Mouse (Mus musculus) liver, embryonic 12.5 days (tissue): ENCODE results near the gene Hdgf. TPM values are rescaled to one million over a fixed set of nuclear protein-coding genes. Genes with fewer than 3 reads are reported as not detected.
A peak's percentile ranks its signal among the peaks of the same experiment; 100 is the strongest.
"Not testable (repeated sequence)": the region's sequence is repeated elsewhere in the genome, so short reads cannot be mapped to it uniquely, and the experiment has no call there.

Experiments
- ATAC-seq: fragments of 200-750 bp; cut with Nextera tagmentation; 2 replicates; pipeline ENCODE4 v1.8.0; 2017; ENCODE audit warnings: moderate number of reproducible peaks, mild to moderate bottlenecking, moderate library complexity
- H3K27ac ChIP-seq: fragments of 300-500 bp; sonication (generic); 2 replicates; pipeline ENCODE4 v1.5.1; 2016; ENCODE audit warnings: mild to moderate bottlenecking
- H3K27me3 ChIP-seq: fragments of 300-500 bp; sonication (generic); replicated peaks from 2 replicates; pipeline ENCODE4 v1.6.1; 2016; ENCODE audit warnings: mild to moderate bottlenecking, moderate library complexity
- H3K36me3 ChIP-seq: fragments of 300-500 bp; sonication (generic); 2 replicates; pipeline ENCODE4 v1.6.1; 2016; ENCODE audit warnings: mild to moderate bottlenecking, moderate library complexity
- H3K4me1 ChIP-seq: fragments of 300-500 bp; sonication (generic); 2 replicates; pipeline ENCODE4 v1.6.1; 2016
- H3K4me2 ChIP-seq: fragments of 300-500 bp; sonication (generic); 2 replicates; pipeline ENCODE4 v1.6.1; 2016; ENCODE audit warnings: mild to moderate bottlenecking, moderate library complexity
- H3K4me3 ChIP-seq: fragments of 300-500 bp; sonication (generic); 2 replicates; pipeline ENCODE4 v1.5.1; 2016; ENCODE audit warnings: mild to moderate bottlenecking, moderate library complexity
- H3K9ac ChIP-seq: fragments of 300-500 bp; sonication (generic); 2 replicates; pipeline ENCODE4 v1.6.1; 2016; ENCODE audit warnings: mild to moderate bottlenecking, moderate library complexity
- H3K9me3 ChIP-seq: fragments of 300-500 bp; sonication (generic); replicated peaks from 2 replicates; pipeline ENCODE4 v1.6.1; 2016; ENCODE audit warnings: mild to moderate bottlenecking, moderate library complexity
- WGBS: fragments of 180-500 bp; shearing (Covaris S2); methylation state at CpG from one replicate; pipeline ENCODE4 v1.1.7; 2016; ENCODE audit not compliant: insufficient replicate concordance; 5-methylcytosine and 5-hydroxymethylcytosine counted together
- polyA plus RNA-seq: library from polyadenylated mRNA; unstranded; fragments of >200 nt; fragmentation: Nextera tagmentation; extraction: Ambion mirVana; gene quantifications from 2 replicates; pipeline ENCODE4 v1.2.1, GENCODE M21; 2016

The Hdgf gene
- polyA plus RNA-seq, 1 experiment from 2014 or later: 400 TPM

DNA sequence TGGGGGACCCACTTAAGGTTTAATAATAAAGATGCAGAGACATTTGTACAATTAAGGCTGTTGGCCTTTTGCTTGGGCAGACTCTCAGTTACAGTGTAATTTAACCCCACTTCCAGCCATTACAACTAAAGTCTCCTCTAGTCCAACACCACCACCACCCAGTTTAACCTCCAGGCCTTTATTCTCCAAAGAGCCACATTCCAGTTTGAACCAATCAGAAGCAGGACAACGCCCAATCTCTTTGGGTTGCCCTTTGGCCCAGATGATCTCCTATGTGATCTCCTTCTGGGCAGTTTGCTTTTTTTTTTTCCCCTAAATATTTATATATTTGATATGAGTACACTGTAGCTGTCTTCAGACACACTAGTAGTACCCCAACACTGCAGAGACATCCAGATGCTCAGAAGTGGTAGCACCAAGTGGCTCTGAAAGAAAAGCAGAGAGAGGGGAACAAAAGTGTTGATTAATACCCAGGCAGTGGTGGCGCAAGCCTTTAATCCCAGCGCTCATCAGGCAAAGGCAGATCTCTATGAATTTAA lies 12.7 kb upstream of the Hdgf start:
- 0 out of 2 replicates have a peak overlapping the region, but pooled peaks have one; percentile 3 for H3K9ac ChIP-seq
- peak overlapping the region; percentile 52 for H3K27ac ChIP-seq
- peak; percentile 63 for ATAC-seq
- 74% methylated on average over 3 of the region's 3 CpGs for WGBS
- no peaks in the 10 kb centered on the region for H3K27me3 ChIP-seq
- no peaks in the 10 kb centered on the region for H3K36me3 ChIP-seq
- 0 out of 2 replicates have a peak, but pooled peaks cover under 1% of the 10 kb centered on the region for H3K9me3 ChIP-seq
- H3K4me3 ChIP-seq: no peak overlapping the region
- H3K4me1 ChIP-seq: peaks cover 16% of the 10 kb centered on the region
- H3K4me2 ChIP-seq: no peak overlapping the region

DNA sequence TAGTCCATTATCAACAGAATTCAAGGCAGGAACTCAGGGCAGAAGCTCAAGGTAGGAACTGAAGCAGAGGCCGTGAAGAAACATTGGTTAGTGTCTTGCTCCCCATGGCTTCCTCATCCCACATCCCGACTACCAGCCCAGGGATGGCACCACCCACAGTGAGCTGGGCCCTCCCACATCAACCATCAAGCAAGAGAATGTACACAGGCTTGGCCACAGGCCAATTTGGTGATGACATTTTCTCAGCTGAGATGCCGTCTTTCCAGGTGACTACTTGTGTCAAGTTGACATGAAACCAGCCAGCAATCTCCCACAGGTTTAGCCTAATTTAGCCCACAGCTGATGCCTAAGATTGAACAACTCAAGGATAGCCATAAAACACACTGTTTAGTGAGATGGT lies 6.9 kb upstream of the Hdgf start:
- ATAC-seq: no peak

DNA sequence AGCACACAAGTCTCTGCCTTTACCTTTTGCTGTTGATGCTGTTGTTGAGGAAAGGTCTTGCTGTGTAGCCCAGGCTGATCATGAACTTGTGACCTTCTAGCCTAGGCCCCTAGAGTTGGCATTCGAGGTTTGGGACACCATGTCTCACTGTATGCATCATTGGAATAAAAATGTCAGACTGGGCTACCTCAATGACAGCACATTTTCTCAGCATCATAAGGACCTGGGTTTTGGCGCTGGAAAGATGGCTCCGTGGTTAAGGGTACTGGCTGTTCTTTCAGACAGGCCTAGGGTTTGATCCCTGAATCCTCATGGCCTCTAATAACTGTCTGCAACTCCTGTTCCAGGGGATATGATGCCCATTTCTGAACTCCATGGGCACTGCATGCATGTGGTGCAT lies 6.3 kb upstream of the Hdgf start:
- WGBS: 86% methylated on average over 3 of the region's 3 CpGs
- no peak overlapping the region for H3K4me3 ChIP-seq
- H3K9me3 ChIP-seq: no peaks in the 10 kb centered on the region
- no peak for ATAC-seq
- no peak overlapping the region for H3K9ac ChIP-seq
- peak overlapping the region; percentile 72 for H3K4me2 ChIP-seq
- peaks cover 49% of the 10 kb centered on the region for H3K4me1 ChIP-seq
- no peaks in the 10 kb centered on the region for H3K27me3 ChIP-seq
- H3K36me3 ChIP-seq: no peaks in the 10 kb centered on the region
- peak overlapping the region; percentile 98 for H3K27ac ChIP-seq

More for the DNA sequence above, 6.9 kb upstream of the Hdgf start:
- Histone ChIP-seq H3K9ac (no peak overlapping the region), H3K4me2 (peak overlapping the region; percentile 72; the same call in 1 of the 2 replicates), H3K36me3 (no peaks in the 10 kb centered on the region), H3K4me3 (no peak overlapping the region), H3K27ac (peak overlapping the region; percentile 31; the same call in 1 of the 2 replicates), H3K4me1 (peaks cover 47% of the 10 kb centered on the region), H3K9me3 (no peaks in the 10 kb centered on the region), H3K27me3 (no peaks in the 10 kb centered on the region)
- WGBS: 76% methylated on average over 3 of the region's 3 CpGs

DNA sequence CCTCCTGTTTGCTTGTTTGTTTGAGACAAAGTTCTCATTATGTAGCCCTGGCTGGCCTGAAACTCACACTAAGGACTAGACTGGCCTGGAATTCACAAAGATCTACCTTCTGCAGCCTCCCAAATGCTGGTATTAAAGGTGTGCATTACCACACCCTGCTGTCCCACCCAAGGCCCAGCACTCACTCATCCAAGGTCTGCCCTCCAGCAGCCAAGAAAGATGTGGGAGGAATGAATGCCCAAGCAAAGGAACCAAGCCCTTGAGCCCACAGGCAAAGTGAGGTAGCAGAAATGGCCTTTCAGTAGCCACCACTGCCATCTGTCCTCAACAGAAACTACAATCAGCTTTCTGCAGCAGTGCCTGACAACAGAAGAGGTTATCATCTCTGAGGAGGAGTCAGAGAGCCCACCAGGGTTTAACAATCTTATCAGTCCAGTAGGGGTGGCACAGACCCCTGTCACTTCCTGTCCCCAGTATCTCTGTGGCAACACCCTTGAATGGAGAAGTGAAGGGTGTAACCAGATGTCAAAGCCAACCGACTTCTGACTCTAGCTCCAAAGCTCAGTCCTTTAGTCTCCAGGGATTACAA lies 5.0 kb upstream of the Hdgf start:
- WGBS: 4% methylated on average over 1 of the region's 1 CpGs
- Histone ChIP-seq H3K27me3 (no peaks in the 10 kb centered on the region), H3K4me2 (peak overlapping the region; percentile 72), H3K9ac (peak overlapping the region; percentile 72), H3K36me3 (no peaks in the 10 kb centered on the region), H3K4me3 (peak overlapping the region; percentile 47), H3K4me1 (peaks cover 60% of the 10 kb centered on the region), H3K27ac (peak overlapping the region; percentile 98), H3K9me3 (no peaks in the 10 kb centered on the region)
- peak; percentile 85 for ATAC-seq

DNA sequence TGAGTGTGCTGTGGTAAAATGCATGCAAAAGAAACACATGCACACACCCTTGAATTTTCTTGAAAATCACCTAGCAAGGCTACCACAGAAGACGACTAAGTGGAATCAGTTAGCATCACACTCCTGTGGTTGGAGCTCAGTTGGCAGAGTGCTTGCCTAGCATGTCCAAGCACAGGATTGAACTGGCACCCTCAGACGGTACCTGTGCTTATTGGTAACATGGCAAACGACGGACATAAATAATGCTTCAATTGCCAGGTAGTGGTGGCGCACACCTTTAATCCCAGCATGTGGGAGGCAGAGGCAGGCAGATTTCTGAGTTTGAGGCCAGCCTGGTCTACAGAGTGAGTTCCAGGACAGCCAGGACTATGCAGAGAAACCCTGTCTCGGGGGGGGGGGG lies 4.2 kb upstream of the Hdgf start:
- WGBS: 48% methylated on average over 6 of the region's 6 CpGs
- ATAC-seq, H3K9me3 ChIP-seq, H3K27me3 ChIP-seq, H3K36me3 ChIP-seq: not testable (repeated sequence)
- H3K27ac ChIP-seq: peak overlapping the region; percentile 98
- H3K9ac ChIP-seq: peak overlapping the region; percentile 72
- H3K4me2 ChIP-seq: peak overlapping the region; percentile 72
- peak overlapping the region; percentile 47 for H3K4me3 ChIP-seq
- H3K4me1 ChIP-seq: peaks cover 60% of the 10 kb centered on the region

DNA sequence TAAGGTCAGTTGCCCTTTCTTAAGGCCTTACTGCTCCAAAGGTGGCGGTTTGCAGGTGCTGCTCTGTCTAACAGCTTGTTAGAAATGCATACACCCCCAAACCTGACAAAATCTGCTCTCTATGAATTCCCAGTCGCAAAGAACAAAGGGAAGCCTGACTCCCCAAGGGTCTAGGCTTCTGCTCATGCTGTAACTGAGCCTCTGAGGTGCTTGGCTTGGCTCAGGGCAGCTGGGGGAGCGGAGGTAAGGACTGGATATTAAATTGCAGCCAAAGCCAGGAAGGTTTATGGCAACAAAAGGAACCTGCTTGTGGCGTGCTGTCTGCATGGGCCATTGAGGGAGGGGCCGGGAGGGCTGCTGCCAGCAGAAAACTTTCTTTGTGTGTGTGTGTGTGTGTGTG lies 2.3 kb upstream of the Hdgf start:
- no peaks in the 10 kb centered on the region for H3K9me3 ChIP-seq
- peak overlapping the region; percentile 73 for H3K27ac ChIP-seq
- no peak overlapping the region for H3K4me3 ChIP-seq
- H3K9ac ChIP-seq: peak overlapping the region; percentile 48; the same call in 1 of the 2 replicates
- no peak overlapping the region for H3K4me2 ChIP-seq
- WGBS: 62% methylated on average over 5 of the region's 5 CpGs
- no peaks in the 10 kb centered on the region for H3K27me3 ChIP-seq
- peaks cover 71% of the 10 kb centered on the region for H3K4me1 ChIP-seq
- H3K36me3 ChIP-seq: 0 out of 2 replicates have a peak, but pooled peaks cover 6% of the 10 kb centered on the region
- no peak for ATAC-seq

DNA sequence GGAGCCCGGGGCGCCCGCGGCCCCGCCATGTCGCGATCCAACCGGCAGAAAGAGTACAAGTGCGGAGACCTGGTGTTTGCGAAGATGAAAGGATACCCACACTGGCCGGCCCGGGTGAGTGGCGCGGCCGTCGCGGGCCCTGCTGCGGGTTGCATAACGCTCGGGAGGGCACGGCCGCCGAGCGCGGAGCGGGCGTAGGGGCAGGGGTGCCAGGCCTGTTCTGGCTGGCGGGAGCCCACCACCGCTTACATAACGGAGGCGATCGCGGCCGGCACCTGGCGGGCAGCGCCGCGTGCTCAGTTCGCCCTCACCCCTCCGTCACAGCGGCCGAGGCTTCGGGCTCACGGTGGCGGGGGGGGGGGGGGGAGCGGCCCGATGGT lies 470 bp downstream of the Hdgf start:
- H3K27me3 ChIP-seq: no peaks in the 10 kb centered on the region
- ATAC-seq: no peak
- under 1% methylated on average over 32 of the region's 47 CpGs for WGBS
- peak overlapping the region; percentile 84 for H3K4me2 ChIP-seq
- H3K9me3 ChIP-seq: no peaks in the 10 kb centered on the region
- H3K36me3 ChIP-seq: peaks cover 24% of the 10 kb centered on the region
- H3K4me1 ChIP-seq: peaks cover 72% of the 10 kb centered on the region
- peak overlapping the region; percentile 100 for H3K9ac ChIP-seq
- peak overlapping the region; percentile 97 for H3K4me3 ChIP-seq
- peak overlapping the region; percentile 97 for H3K27ac ChIP-seq

DNA sequence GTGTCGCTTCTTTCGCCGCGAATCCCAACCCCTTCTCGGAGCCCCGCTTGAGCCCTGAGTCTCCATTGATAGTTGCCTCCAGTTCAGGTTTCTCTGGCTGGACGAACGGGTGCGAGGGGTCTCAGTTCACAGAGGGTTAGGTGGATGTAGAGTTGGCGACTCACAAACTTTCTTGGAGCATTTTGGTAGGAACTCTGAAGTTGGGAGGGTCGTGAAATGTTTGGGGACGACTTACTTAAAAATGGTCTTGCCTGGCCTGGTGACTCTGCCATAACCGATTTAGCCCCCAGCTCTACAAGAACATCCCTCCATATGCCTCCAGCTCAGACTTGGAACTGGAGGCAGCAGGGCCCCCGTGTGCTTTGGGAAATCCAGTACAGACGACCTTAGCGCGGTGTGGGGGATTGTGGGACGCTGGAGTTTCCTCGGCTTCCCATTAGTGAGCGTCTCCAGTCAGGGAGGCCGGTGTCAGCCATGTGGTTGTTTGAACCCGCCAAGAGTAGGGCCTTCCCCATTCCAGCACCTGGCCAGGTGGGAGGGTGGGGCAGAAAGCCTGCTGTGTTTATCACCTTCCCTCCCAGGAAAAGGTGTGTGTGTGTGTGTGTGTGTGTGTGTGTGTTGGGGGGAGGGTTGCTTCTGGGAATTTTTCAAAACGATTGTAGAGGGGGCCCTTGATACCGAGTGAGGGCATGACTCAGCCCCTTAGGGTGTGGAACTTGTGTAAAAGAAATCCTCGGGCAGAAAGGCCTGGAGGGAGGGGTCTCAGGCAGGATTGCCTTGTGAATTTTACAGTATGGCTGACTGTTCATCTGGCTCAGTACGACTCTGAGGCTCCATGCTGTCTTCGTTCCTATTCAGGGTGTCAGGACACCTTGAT lies 1.1 kb downstream of the Hdgf start:
- H3K27me3 ChIP-seq: no peaks in the 10 kb centered on the region
- H3K9ac ChIP-seq: peak overlapping the region; percentile 100
- H3K4me3 ChIP-seq: peak overlapping the region; percentile 97
- peak; percentile 23 for ATAC-seq
- no peaks in the 10 kb centered on the region for H3K9me3 ChIP-seq
- H3K4me2 ChIP-seq: peak overlapping the region; percentile 84
- H3K4me1 ChIP-seq: peaks cover 72% of the 10 kb centered on the region
- peak overlapping the region; percentile 97 for H3K27ac ChIP-seq
- WGBS: under 1% methylated on average over 27 of the region's 27 CpGs
- peaks cover 30% of the 10 kb centered on the region for H3K36me3 ChIP-seq

DNA sequence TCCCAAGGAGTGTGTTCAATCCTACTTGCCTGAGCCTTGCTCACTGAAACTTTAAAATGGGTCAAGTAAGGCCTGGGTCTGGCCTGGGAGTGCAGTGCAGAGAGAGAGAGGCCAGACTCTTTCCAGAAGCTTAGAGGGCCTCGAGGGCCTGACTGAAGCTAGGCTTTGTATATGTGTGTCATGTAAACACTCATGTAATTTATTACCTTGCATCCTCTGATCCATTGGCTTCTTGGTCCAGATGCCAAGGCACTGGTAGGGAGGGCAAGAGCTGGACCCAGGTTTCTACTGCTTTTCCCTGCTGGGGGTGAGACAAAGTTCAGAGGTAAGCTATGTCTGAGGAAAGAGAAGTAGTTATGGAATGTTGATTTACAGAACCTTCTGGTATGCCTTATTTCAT lies 1.8 kb downstream of the Hdgf start:
- no peak for ATAC-seq
- Histone ChIP-seq H3K4me3 (peak overlapping the region; percentile 97), H3K27ac (peak overlapping the region; percentile 97), H3K4me1 (peaks cover 73% of the 10 kb centered on the region), H3K4me2 (peak overlapping the region; percentile 84), H3K36me3 (peaks cover 37% of the 10 kb centered on the region), H3K9me3 (no peaks in the 10 kb centered on the region), H3K9ac (peak overlapping the region; percentile 100), H3K27me3 (no peaks in the 10 kb centered on the region)
- WGBS: 4% methylated on average over 1 of the region's 1 CpGs

DNA sequence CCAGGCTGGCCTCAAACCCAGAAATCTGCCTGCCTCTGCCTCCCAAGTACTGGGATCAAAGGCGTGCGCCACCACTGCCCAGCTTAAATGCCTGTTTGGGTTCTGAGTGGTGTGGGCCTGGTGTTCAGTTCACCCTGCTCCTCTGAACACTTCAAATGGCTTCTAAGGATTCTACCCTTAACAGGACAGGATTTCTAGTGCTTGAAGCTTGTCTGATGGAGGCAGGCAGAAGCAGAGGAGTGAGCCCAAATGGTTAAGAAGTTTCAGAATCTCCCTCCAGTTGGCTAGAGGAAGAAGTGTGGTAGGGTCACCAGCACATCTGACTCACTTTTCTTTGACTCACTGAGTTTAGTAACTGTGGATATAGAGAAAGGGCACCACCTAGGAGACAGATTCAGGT lies 3.3 kb downstream of the Hdgf start:
- WGBS: 57% methylated on average over 2 of the region's 2 CpGs
- peaks cover 80% of the 10 kb centered on the region for H3K4me1 ChIP-seq

DNA sequence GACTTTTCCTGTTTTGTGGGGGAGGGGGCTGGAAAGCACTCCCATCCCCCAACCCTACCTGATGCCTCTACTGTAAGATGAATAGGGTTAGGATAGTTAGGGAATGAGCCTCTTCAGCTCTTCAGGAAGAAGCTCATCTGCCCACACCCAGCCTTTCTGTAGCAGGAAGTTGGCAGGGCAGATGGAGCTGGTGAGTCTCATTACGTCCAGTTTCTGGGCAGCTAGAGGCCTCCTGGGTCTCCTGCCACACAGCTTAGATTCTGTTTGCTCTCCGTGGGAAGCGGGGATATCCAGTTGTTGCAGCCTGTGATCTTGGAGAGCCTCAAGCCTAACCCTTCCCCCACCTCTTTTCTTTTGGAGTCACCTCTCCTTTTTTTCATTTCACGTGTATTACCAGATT lies 3.8 kb downstream of the Hdgf start:
- Histone ChIP-seq H3K4me1 (peaks cover 82% of the 10 kb centered on the region), H3K36me3 (peaks cover 57% of the 10 kb centered on the region)
- no peak for ATAC-seq

More for the DNA sequence above, 3.3 kb downstream of the Hdgf start:
- H3K9ac ChIP-seq: peak overlapping the region; percentile 100
- no peak for ATAC-seq
- no peaks in the 10 kb centered on the region for H3K9me3 ChIP-seq
- H3K4me3 ChIP-seq: peak overlapping the region; percentile 97
- no peaks in the 10 kb centered on the region for H3K27me3 ChIP-seq
- H3K27ac ChIP-seq: peak overlapping the region; percentile 97
- H3K36me3 ChIP-seq: peaks cover 52% of the 10 kb centered on the region
- peak overlapping the region; percentile 84 for H3K4me2 ChIP-seq

More for the DNA sequence above, 3.8 kb downstream of the Hdgf start:
- WGBS: 8% methylated on average over 4 of the region's 4 CpGs
- Histone ChIP-seq H3K9me3 (no peaks in the 10 kb centered on the region), H3K4me3 (peak overlapping the region; percentile 97), H3K4me2 (peak overlapping the region; percentile 84), H3K27ac (peak overlapping the region; percentile 97), H3K9ac (peak overlapping the region; percentile 100), H3K27me3 (no peaks in the 10 kb centered on the region)
